Mouse (Mus musculus) stomach, adult 2 months (tissue): ENCODE measurements around the gene Plpp7. TPM values are rescaled to one million over a fixed set of nuclear protein-coding genes. Genes with fewer than 3 reads are reported as not detected.

ENCODE experiments used
- polyA plus RNA-seq: library from polyadenylated mRNA; depleted of rRNA; stranded (reverse); fragments of >200 nt; gene quantifications from 2 replicates; pipeline ENCODE4 v1.2.3, GENCODE M21; 2012; rRNA removed

Plpp7 gene
- polyA plus RNA-seq: 3.8 and 5.5 TPM in 2 replicates

GRCm38 (mm10) chr2:32095351-32096121 lies at the start of gene Plpp7:
TSS of gene Plpp7 (plus strand) at chr2:32095528.

DNA sequence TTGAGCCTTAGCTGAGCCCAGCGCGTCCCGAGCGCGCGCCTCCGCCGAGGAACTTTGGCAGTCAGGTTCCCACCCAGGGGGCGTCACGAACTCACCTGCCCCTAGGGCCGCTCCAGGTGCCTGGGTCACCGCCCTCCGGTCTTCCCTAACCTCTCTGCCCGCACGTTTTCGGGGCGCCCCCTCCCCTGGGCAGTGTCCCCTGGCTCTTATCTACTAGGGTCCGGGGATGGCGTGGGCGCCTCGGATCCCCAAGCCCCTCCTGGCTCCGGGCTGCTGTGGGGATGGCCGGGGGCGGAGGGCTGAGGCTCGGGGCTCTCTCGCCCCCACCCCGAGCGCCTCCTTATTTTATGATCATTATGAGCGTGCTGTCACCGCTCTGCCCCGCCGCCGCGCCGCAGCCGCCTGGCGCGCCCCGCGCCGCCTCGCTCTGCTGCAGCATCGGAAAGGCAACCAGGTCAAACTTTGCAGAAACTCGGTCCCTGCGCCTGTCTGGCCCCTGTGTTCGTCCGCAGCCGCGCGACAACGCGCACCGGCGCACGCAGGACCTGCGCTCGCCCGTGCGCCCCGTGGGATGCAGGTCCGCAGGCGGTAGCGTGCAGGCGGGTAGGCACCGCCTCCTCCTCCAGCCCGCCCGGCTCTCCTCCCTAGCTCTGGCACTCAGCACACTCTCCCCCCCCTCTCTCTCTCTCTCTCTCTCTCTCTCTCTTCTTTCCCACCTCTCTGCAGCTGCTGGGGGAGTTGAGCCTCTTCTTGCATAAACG lies 11.0 kb upstream of the Plpp7 start, which contains the start of gene Fam78a:
Gene Fam78a, minus strand, starts transcription at position 747 of the 761 bp plus-strand sequence.

GRCm38 (mm10) chr2:32150924-32151659 lies 55.8 kb downstream of the Plpp7 start, which contains the start of gene Prrc2b:
TSS of gene Prrc2b (plus strand) at chr2:32151082.

Other genes with a start within 250 kb of the Plpp7 start
- gene Fibcd1, start 249.5 kb upstream of the Plpp7 start, polyA plus RNA-seq: 0.05 and 0.11 TPM in 2 replicates
- gene Lamc3, start 208.2 kb upstream of the Plpp7 start, polyA plus RNA-seq: 0.86 and 1.4 TPM in 2 replicates
- gene Aif1l, start 145.4 kb upstream of the Plpp7 start, polyA plus RNA-seq: 2.1 and 9.8 TPM in 2 replicates
- gene Nup214, start 121.1 kb upstream of the Plpp7 start, polyA plus RNA-seq: 18.2 and 19.7 TPM in 2 replicates
- gene Fam78a, start 10.7 kb upstream of the Plpp7 start, polyA plus RNA-seq: 0.41 and 0.57 TPM in 2 replicates
- 16.4 and 19.9 TPM in 2 replicates for gene Prrc2b, start 55.6 kb downstream of the Plpp7 start, polyA plus RNA-seq
- 9.7 and 9.8 TPM in 2 replicates for gene Pomt1, start 141.1 kb downstream of the Plpp7 start, polyA plus RNA-seq
- 21.3 and 24.4 TPM in 2 replicates for gene Uck1, start 164.6 kb downstream of the Plpp7 start, polyA plus RNA-seq
- 22.5 and 23.4 TPM in 2 replicates for gene Golga2, start 191.9 kb downstream of the Plpp7 start, polyA plus RNA-seq
- gene Swi5, start 192.5 kb downstream of the Plpp7 start, polyA plus RNA-seq: 114 and 127 TPM in 2 replicates